Mouse (Mus musculus) bone marrow macrophage, adult 2 months (primary cell): ENCODE results near the gene Nudt16l1.

Experiments used
- CTCF ChIP-seq: IDR thresholded peaks from 2 replicates; pipeline ENCODE4 v1.5.1; 2012; ENCODE audit warnings: low read depth, mild to moderate bottlenecking, low read length, moderate library complexity
- POLR2A ChIP-seq: IDR thresholded peaks from 2 replicates; pipeline ENCODE4 v1.6.1; 2012; ENCODE audit warnings: mild to moderate bottlenecking, low read depth, low read length, borderline replicate concordance

GRCm38 (mm10) chr16:4964731-4965391 is 26.3 kb downstream of the Nudt16l1 start:
- TF ChIP-seq CTCF, result no peak
- no peak for TF ChIP-seq POLR2A
